Mouse (Mus musculus): ENCODE measurements around the gene Usp12.

The Usp12 gene

DNA sequence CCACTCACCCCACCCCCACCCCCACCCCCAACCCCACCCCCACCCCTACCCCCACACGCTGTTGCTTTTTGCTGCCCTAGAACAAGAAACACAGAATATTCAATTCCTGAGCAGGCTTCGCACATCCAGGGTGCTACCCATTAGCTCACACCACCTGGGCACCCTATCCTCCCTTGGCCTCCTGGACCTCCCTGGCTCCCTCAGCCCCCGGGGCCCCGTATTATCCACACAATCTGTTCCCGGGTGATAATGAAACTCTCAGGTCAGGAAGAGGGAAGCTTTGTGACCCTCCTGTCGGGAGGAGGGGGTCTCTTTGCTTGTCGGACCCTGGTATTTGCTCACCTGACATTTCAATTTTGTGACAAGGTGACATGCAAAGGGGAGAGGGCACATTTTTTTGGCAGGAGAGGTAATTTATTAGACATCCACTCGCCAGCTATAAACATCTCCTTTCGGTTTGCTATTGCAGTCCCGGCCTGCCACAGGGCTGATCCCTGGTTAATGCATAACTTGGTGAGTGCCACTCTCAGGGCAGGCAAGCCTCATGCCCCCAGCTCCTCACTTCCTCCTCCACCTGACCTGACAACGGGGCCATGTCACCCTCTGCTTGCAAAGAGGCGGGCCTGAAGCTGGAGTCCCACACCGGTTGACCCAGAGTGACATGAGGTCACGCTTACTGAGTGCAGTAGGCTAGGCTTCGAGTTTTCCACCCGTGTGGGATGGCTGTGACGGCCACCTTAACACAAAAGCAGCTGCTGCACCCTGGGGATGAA, 107.1 kb downstream of the Usp12 start:
- DNase-seq = peak; percentile 26

DNA sequence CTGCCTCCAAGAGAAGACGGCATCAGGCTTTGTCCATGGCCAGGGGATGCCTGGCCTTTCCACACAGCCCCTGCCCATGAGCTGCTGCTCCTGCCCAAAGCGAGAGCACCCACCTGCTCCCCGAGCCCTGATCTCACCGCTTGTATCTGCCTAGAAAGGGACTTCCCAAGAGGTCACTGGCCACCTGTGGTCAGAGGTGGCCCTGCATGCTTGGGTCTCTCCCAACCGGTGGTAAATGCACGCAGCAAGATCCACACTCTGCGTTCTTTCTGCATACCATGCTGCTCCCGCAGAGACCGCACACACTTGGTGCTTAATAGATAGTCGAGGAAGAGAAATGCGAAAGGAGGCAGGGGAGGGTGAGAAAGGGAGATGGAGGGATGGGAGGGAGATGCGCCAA, 107.9 kb downstream of the Usp12 start:
- no peak for DNase-seq

Data from retina, postnatal 1 day (tissue).